Mouse (Mus musculus): ENCODE data around the gene Gm17571. TPM values are rescaled to one million over a fixed set of nuclear protein-coding genes. Genes with fewer than 3 reads are reported as not detected.

The Gm17571 gene
- polyA plus RNA-seq, 1 experiment: not detected

GRCm38 (mm10) chr9:13430302-13430701, 16.3 kb downstream of the Gm17571 start:
- no peak overlapping the region for H3K27ac ChIP-seq (ENCODE audit: control insufficient read depth, insufficient read depth, low read depth, low read length, poor library complexity)
- no peak for TF ChIP-seq CTCF (IDR thresholded peaks at IDR 0.05; ENCODE audit: control insufficient read depth, insufficient read depth, low read length)
- WGBS: 51% methylated on average over 6 of the region's 6 CpGs
- no peaks in the 10 kb centered on the region for H3K4me1 ChIP-seq (ENCODE audit: control insufficient read depth, insufficient read depth, low read length)
- H3K4me3 ChIP-seq (replicated peaks; ENCODE audit: control insufficient read depth, low read depth, low read length): no peak overlapping the region

- Histone ChIP-seq H3K4me3 (replicated peaks; ENCODE audit: control insufficient read depth, low read depth, low read length) (no peak overlapping the region), H3K27ac (ENCODE audit: control insufficient read depth, insufficient read depth, low read depth, low read length, poor library complexity) (no peak overlapping the region), H3K4me1 (ENCODE audit: control insufficient read depth, insufficient read depth, low read length) (no peaks in the 10 kb centered on the region)
- WGBS: 61% methylated on average over 2 of the region's 2 CpGs
- TF ChIP-seq POLR2A (IDR thresholded peaks at IDR 0.05; ENCODE audit: borderline replicate concordance, control insufficient read depth, low read depth, low read length): no peak
- no peak for TF ChIP-seq CTCF (IDR thresholded peaks at IDR 0.05; ENCODE audit: control insufficient read depth, insufficient read depth, low read length)
Measured at GRCm38 (mm10) chr9:13429477-13430125, 17.0 kb downstream of the Gm17571 start.

GRCm38 (mm10) chr9:13425031-13425940, 21.3 kb downstream of the Gm17571 start:
- H3K4me1 ChIP-seq (ENCODE audit: control insufficient read depth, insufficient read depth, low read length): no peaks in the 10 kb centered on the region
- no peak overlapping the region for H3K27ac ChIP-seq (ENCODE audit: control insufficient read depth, insufficient read depth, low read depth, low read length, poor library complexity)
- 59% methylated on average over 7 of the region's 7 CpGs for WGBS
- no peak overlapping the region for H3K4me3 ChIP-seq (replicated peaks; ENCODE audit: control insufficient read depth, low read depth, low read length)
- no peak for TF ChIP-seq CTCF (IDR thresholded peaks at IDR 0.05; ENCODE audit: control insufficient read depth, insufficient read depth, low read length)

- Histone ChIP-seq H3K4me1 (ENCODE audit: control insufficient read depth, insufficient read depth, low read length) (peaks cover 2% of the 10 kb centered on the region; the same call in 1 of the 2 replicates), H3K4me3 (replicated peaks; ENCODE audit: control insufficient read depth, low read depth, low read length) (no peak overlapping the region), H3K27ac (ENCODE audit: control insufficient read depth, insufficient read depth, low read depth, low read length, poor library complexity) (no peak overlapping the region)
- TF ChIP-seq POLR2A (IDR thresholded peaks at IDR 0.05; ENCODE audit: borderline replicate concordance, control insufficient read depth, low read depth, low read length) (no peak), CTCF (IDR thresholded peaks at IDR 0.05; ENCODE audit: control insufficient read depth, insufficient read depth, low read length) (no peak)
Measured at GRCm38 (mm10) chr9:13414230-13414766, 32.3 kb downstream of the Gm17571 start.

Other genes with a start within 250 kb of the Gm17571 start
- gene Jrkl, start 200.9 kb downstream of the Gm17571 start, polyA plus RNA-seq (2011; ENCODE audit: insufficient read depth, insufficient read length, low replicate concordance, missing spikeins): 2.8 and 2.9 TPM in 2 replicates
- 18.8 and 22.8 TPM in 2 replicates for gene Ccdc82, start 199.8 kb downstream of the Gm17571 start, polyA plus RNA-seq (2011; ENCODE audit: insufficient read depth, insufficient read length, low replicate concordance, missing spikeins)
- gene Maml2, start 148.8 kb downstream of the Gm17571 start, polyA plus RNA-seq (2011; ENCODE audit: insufficient read depth, insufficient read length, low replicate concordance, missing spikeins): 2.1 and 3.5 TPM in 2 replicates

Data from bone marrow, adult 2 months (tissue).